Mouse (Mus musculus) left cerebral cortex, adult 2 months (tissue): ENCODE measurements at regions not wholly inside any gene's neighbourhood (a gene's known extent, or its start where the extent isn't known, plus 50 kb on each side); places are given as distances from the start of the nearest gene placed in this dataset.

Experiments used
- DNase-seq, 2 experiments: peaks; one replicate each; pipeline ENCODE4 v3.0.0; 2021 to 2022; ENCODE audit warnings: low spot score in 2 of 2, mixed read lengths in 1 of 2; ENCODE audit errors: extremely low spot score in 1 of 2
- H3K27ac ChIP-seq: fragments of 200-600 bp; 2 replicates; pipeline ENCODE4 v1.8.1; 2022
- H3K4me3 ChIP-seq: fragments of 200-600 bp; 2 replicates; pipeline ENCODE4 v1.8.1; 2022
- CTCF ChIP-seq: fragments of 200-600 bp; IDR thresholded peaks from 2 replicates; pipeline ENCODE4 v1.8.1; 2022; ENCODE audit warnings: antibody characterized with exemption, mild to moderate bottlenecking, moderate library complexity
- intact Hi-C: fragments of 180-260 bp; cut with DNase I; formaldehyde crosslinking; loops from one replicate; pipeline ENCODE4 v1.15.1; 2025

DNA sequence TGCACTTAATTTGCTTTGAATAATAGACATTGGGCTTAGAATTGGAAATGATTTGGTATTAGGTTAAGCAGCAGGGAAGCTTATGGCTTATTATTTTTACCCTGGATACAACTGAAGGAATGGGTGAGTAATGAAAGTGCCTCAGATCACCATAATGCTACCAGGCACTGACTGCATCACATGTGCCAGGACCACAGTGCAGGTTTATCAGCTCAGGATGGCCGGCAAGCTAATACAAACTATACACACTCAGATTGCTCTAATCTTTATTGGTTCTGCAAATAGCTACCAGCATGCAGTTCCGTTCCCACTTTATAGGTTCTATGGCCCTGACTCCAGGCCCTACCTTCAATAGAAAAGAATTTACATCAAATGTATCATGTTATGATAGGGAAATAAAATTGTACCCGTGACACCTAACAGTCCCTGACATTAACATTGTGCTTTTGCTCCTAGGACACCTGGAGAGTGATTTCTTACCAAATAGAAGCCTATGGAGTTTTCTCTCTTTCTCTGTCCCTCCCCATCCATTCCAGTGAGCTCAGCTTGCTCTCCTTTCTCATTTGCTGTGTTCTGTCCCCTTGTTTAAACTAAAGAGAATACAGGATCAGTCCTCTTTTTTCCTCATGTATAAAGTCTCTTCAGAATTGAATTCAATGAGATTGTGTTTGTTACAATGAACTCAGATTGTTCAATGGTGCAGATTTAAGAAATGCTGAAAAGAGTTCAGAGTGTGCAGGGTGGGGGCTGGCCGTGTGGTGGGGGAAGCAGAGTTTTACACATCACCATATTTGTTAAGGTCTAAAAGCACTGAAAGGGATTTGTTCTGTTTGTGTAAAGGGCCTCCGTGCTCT is 121.3 kb upstream of the BC052040 start:
- no peak for TF ChIP-seq CTCF
- DNase-seq: no peak
- no peak overlapping the region for H3K27ac ChIP-seq
- H3K4me3 ChIP-seq: no peak overlapping the region
- intact Hi-C loops: no loop called here

DNA sequence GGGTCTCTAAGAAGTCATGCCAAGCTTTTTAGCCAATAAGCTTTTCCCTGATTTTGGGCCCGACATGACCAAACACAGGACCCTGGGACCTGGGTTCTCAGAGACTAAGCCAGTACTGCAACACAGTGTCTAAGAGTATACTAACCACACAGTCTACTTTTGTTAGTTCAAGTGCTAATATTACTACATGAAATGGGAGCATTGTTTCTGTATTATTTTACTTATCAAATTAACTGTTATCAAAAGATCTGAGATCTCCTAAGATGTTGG is 120.7 kb upstream of the BC052040 start:
- Histone ChIP-seq H3K27ac (no peak overlapping the region), H3K4me3 (no peak overlapping the region)
- no peak for DNase-seq
- TF ChIP-seq CTCF: no peak
- intact Hi-C loops: no loop called here

DNA sequence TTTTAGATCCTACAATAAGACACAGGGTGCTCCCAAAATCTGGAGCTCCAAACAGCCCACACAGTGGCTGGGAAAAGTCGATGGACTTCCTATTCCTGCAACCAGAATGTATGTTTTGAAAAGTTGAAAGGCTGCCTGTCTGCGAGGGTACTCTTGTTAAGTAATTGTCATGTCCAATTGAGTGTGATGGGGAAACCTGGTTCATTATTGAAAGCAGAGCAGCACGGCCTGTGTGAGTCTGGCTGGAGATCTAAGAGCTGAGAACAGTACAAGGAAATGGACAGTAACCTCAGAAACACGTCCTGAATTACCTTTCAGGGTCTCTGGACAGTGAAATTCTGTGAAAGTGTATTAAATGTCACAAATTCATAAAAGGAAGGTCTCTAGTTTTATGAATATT is 115.3 kb upstream of the BC052040 start:
- DNase-seq: no peak
- intact Hi-C loops: no loop called here
- Histone ChIP-seq H3K4me3 (no peak overlapping the region), H3K27ac (no peak overlapping the region)
- TF ChIP-seq CTCF: no peak

DNA sequence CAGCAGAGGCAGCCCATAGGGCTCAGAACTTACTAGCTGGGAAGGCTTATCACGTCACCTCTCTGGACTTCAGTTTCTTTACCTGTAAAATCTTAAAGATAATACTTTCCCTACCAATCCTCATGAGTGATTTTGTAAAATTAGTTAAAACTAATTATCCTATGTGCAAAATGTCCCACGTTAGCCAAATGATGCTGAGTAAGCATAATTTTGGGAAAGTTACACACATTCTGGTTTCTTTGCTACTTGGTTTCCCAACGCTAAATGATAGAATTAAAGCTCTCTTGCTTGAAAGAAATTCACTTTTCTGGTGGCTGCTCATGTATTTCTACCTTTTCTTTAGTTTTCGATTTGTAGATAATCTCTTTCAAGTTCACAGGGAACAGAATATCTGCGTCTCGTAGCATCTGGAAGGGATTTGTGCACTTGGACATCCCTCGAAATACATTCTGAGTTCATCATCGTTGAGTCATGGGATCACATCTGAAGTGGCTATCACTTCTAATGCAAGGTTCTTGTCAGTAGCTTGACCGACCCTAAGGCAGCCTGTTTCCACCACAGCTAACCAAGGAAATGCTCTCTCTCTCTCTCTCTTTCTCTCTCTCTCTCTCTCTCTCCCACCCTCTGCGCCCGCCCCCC is 114.3 kb upstream of the BC052040 start:
- Histone ChIP-seq H3K4me3 (no peak overlapping the region), H3K27ac (no peak overlapping the region)
- no peak for DNase-seq
- intact Hi-C loops: no loop called here
- TF ChIP-seq CTCF: no peak

DNA sequence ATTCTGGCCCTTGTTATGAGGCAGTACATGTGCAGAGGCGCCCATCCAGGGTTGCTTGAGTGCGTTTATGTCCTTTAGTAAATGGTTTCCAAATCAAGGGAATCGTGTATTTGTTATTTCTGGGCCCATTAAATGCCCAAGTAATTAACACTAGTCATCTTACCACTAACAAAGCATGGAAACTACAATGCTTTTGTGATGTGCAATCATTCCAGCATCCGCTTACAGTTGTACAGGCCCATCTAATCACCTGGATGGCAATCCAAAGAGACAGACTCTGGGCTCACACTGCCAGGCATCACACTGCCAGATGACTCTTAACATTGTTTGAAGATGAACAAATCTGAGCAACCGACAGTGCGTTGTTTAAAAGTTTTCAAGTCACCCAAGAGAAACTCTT is 113.6 kb upstream of the BC052040 start:
- Histone ChIP-seq H3K4me3 (no peak overlapping the region), H3K27ac (no peak overlapping the region)
- intact Hi-C loops: no loop called here
- TF ChIP-seq CTCF: no peak
- DNase-seq: no peak

DNA sequence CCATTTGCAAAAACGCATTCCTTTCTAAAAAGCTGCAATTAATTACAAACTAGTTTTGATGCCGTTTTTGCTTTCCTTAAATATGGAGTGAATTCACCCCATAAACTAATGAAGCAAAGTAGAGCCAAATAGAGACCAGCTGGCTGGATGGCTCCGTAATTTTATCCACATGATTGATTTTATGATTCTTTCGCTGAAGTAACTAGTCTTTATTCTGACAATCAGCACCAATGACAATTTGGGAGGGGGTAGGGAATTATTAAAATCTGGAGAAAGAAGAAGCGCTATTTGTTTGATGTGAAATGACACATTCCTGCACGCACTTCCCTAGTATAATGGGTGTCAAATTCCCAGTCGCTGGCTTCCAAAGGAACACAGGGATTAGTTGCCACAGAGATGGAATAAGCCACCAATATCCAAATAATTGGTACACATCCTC is 113.0 kb upstream of the BC052040 start:
- Histone ChIP-seq H3K4me3 (no peak overlapping the region), H3K27ac (no peak overlapping the region)
- intact Hi-C loops: no loop called here
- no peak for DNase-seq
- TF ChIP-seq CTCF: no peak

DNA sequence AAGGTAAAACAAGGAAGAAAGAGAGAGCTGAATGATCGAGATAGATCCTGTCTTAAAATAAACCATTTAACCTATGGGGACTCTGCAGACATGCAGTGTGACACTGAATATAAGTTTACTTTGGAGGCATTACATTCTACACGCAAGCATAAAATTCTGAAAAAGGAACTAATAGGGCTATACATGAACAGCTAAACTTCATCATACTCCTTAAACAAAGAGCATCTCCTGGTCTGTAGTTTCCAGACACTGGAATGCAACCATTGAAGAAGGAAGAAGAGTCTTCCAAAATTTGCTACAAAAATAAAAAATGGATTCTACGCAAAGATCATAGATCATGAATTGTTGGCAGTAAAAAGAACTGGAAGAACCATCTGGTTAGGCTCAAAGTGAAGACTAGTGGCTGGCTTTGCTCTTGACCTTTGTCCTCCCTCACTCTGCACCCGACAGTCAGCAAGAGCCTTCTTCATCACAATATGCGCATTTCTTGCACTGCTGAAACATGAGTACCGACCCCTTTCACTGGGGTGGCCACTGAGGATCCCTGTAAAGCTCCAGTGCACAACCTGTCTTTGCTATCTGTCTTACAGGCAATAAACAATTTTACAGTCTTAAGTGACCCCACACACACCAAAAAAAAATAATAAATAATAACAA is 112.2 kb upstream of the BC052040 start:
- no peak for TF ChIP-seq CTCF
- DNase-seq: no peak
- intact Hi-C loops: no loop called here

DNA sequence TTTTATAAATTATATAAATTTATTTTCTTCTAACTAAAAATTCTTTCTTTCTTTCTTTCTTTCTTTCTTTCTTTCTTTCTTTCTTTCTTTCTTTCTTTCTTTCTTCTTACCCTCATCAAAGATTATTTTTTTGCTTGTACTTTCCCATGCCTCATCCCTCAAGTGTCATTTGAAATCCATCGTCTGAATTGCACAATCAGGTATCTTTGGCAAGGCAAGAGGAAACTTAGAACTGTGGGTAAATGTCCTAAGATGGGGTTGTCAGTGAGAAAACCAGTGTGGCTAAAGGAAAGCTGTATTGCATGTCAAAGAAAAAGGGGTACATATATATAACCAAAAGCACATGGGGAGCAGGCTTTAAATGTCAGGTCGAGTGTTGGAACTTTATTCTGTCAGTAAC is 109.1 kb upstream of the BC052040 start:
- no peak for DNase-seq
- Histone ChIP-seq H3K4me3 (no peak overlapping the region), H3K27ac (no peak overlapping the region)
- TF ChIP-seq CTCF: no peak
- intact Hi-C loops: no loop called here

More for the DNA sequence above, 112.2 kb upstream of the BC052040 start:
- Histone ChIP-seq H3K27ac (no peak overlapping the region), H3K4me3 (no peak overlapping the region)

DNA sequence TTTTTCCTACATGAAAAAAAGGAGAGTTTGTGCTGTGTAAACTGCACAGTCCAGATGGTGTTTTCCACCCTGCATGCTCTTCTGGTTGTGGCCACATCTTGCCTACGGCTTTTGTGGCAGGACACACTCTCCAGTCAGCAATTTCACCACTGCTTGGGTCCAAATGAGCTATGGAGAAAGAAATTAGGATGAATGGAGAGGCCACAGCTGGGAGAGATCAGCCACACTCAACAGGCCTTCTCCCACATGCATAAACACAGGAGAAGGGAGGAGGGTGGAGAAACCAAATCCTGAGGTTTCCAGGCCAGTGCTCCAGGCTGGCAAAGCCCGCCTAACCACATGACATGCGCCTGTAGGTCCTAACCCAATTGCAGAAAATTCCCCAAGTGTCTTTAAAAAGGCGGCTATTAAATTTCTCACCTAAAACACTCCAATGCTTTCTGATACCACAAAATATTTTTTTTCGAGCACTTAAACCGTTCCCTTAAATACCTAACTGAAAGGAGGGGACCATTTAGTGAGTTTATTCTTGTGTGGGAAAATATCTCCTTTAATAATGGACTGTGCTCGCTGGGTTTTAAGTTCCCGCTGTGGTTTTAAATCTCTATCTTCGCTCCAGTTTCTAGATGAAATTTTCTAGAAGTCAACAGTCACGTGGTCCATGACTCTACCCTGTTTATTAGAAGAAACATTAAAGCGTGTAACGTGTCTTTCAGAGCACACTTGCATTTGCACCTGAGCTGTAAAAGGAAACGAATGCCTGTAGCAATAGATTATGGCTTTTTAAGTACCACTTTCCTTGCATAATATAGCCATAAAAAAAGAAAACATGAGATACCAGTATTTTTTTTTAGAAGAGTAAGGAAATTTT is 97.9 kb upstream of the BC052040 start:
- no peak for DNase-seq
- Histone ChIP-seq H3K27ac (no peak overlapping the region), H3K4me3 (no peak overlapping the region)
- TF ChIP-seq CTCF: no peak
- intact Hi-C loops: no loop called here

DNA sequence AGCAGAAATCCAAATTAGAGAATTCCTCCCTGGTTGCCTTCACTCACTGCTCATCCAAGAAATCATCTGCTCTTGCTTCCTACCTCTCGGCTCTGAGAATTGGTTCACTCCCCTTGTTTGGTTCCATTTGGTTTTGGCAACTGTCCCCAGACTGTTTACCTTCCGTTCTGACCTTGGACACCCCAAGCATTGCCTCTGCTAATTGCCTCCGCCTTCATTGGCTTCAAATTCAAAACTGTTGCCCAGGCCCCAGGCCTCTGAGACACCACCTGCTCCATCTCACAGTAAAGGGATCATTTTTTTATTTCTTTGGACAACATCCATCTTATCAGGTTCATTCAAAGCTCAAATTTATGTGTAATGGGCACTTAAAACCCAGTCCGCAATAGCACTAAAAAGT is 93.1 kb upstream of the BC052040 start:
- Histone ChIP-seq H3K27ac (no peak overlapping the region), H3K4me3 (no peak overlapping the region)
- intact Hi-C loops: no loop called here
- no peak for TF ChIP-seq CTCF
- no peak for DNase-seq

DNA sequence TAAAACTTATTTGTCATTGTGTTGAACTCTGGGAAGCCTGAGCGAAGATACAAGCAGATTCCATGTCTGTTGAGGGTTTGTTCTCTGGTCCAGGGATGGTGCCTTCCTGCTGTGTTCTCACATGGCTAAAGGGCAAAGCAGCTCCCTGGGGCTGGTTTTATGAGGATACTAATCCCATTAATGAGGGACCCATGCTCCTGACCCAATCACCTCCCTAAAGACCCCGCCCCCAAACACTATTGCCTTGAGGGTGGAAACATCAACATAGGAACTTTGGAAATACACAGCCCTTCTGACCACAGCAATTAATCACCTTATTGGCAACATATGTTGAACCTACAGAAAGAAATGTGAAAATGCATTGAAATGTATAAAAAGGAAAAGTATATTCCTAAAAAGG is 88.5 kb upstream of the BC052040 start:
- DNase-seq: no peak
- TF ChIP-seq CTCF: no peak
- intact Hi-C loops: no loop called here
- Histone ChIP-seq H3K27ac (no peak overlapping the region), H3K4me3 (no peak overlapping the region)

DNA sequence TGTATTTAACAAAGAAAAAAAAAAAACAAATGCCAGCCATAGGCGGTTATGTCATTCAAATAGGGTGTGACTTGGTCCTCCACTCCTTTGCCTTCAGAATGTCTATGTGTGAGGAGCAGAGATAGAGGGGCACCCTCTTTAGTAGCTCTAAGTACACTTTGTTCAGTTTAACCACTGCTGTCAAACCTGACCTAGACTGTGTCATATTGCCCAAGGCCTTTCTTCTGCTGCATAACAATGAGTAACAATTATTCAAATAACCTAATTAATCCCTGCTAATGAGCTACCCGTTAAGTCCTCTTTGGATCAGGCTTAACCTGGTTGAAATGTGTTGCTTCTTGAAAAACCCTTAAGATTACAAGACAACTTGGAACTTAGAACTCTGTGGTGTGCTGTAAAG is 81.6 kb upstream of the BC052040 start:
- no peak for DNase-seq
- intact Hi-C loops: loop anchor here (10.0 kb wide), 1 partner anchor 875 kb away; no protein-coding TSS in a partner anchor
- TF ChIP-seq CTCF: no peak
- no peak overlapping the region for H3K4me3 ChIP-seq
- H3K27ac ChIP-seq: no peak overlapping the region
